Mouse (Mus musculus) left cerebral cortex, postnatal 10 days (tissue): ENCODE measurements around the gene Npas2. TPM values are rescaled to one million over a fixed set of nuclear protein-coding genes. Genes with fewer than 3 reads are reported as not detected.

Experiments used
- DNase-seq, 2 experiments: peaks; one replicate each; pipeline ENCODE4 v3.0.0; 2021 to 2022; ENCODE audit warnings: low spot score in 2 of 2, mixed read lengths in 1 of 2; ENCODE audit errors: extremely low spot score in 1 of 2
- intact Hi-C: fragments of 180-260 bp; cut with DNase I; formaldehyde crosslinking; loops from one replicate; pipeline ENCODE4 v1.15.1; 2025
- total RNA-seq, 2 experiments: library from RNA; stranded (reverse); gene quantifications; 2 replicates each; pipeline ENCODE4 v1.2.3; 2021

The Npas2 gene
- total RNA-seq, 2 experiments from 2014 or later, result 39.9 to 41.8 TPM

GRCm38 (mm10) chr1:39384914-39385313 lies 191.4 kb downstream of the Npas2 start:
- DNase-seq, result no peak
- intact Hi-C loops, result no loop called here

- no peak for DNase-seq
- intact Hi-C loops, result no loop called here
Measured at GRCm38 (mm10) chr1:39386456-39386855, 192.9 kb downstream of the Npas2 start.

GRCm38 (mm10) chr1:39387497-39387896 lies 194.0 kb downstream of the Npas2 start:
- intact Hi-C loops, result no loop called here
- peak in 1 of 2 experiments; percentile 47 for DNase-seq

- intact Hi-C loops, result no loop called here
- no peak for DNase-seq
Measured at GRCm38 (mm10) chr1:39388163-39388562, 194.6 kb downstream of the Npas2 start.

- intact Hi-C loops, result no loop called here
- no peak for DNase-seq
Measured at GRCm38 (mm10) chr1:39389338-39389737, 195.8 kb downstream of the Npas2 start.

GRCm38 (mm10) chr1:39391652-39392051 lies 198.1 kb downstream of the Npas2 start:
- no peak for DNase-seq
- intact Hi-C loops, result loop anchor here (2.0 to 5.0 kb wide), 2 partner anchors 81 to 131 kb away; no protein-coding TSS in a partner anchor

GRCm38 (mm10) chr1:39392189-39392588 lies 198.7 kb downstream of the Npas2 start:
- intact Hi-C loops, result loop anchor here (2.0 to 5.0 kb wide), 2 partner anchors 80 to 131 kb away; no protein-coding TSS in a partner anchor

GRCm38 (mm10) chr1:39393217-39393867 lies 199.8 kb downstream of the Npas2 start:
- intact Hi-C loops, result loop anchor here (2.0 to 5.0 kb wide), 2 partner anchors 79 to 129 kb away; no protein-coding TSS in a partner anchor
- no peak for DNase-seq

More at GRCm38 (mm10) chr1:39392189-39392588, 198.7 kb downstream of the Npas2 start:
- DNase-seq, result peak; percentile 50 to 77

- intact Hi-C loops, result loop anchor here (5.0 kb wide), 1 partner anchor 78 kb away; no protein-coding TSS in a partner anchor
- DNase-seq, result peak in 1 of 2 experiments; percentile 60
Measured at GRCm38 (mm10) chr1:39394096-39394495, 200.6 kb downstream of the Npas2 start.

- intact Hi-C loops, result loop anchor here (5.0 kb wide), 1 partner anchor 78 kb away; no protein-coding TSS in a partner anchor
- DNase-seq, result no peak
Measured at GRCm38 (mm10) chr1:39394650-39395049, 201.1 kb downstream of the Npas2 start.

- intact Hi-C loops, result no loop called here
- no peak for DNase-seq
Measured at GRCm38 (mm10) chr1:39396347-39396746, 202.8 kb downstream of the Npas2 start.

- intact Hi-C loops, result no loop called here
- no peak for DNase-seq
Measured at GRCm38 (mm10) chr1:39398284-39398683, 204.8 kb downstream of the Npas2 start.

- no peak for DNase-seq
- intact Hi-C loops, result no loop called here
Measured at GRCm38 (mm10) chr1:39399228-39399627, 205.7 kb downstream of the Npas2 start.

GRCm38 (mm10) chr1:39400173-39400572 lies 206.6 kb downstream of the Npas2 start:
- intact Hi-C loops, result no loop called here
- DNase-seq, result no peak

- intact Hi-C loops, result no loop called here
- DNase-seq, result no peak
Measured at GRCm38 (mm10) chr1:39407108-39407507, 213.6 kb downstream of the Npas2 start.

- DNase-seq, result no peak
- intact Hi-C loops, result no loop called here
Measured at GRCm38 (mm10) chr1:39408123-39408522, 214.6 kb downstream of the Npas2 start.

- DNase-seq, result no peak
- intact Hi-C loops, result no loop called here
Measured at GRCm38 (mm10) chr1:39408668-39409067, 215.1 kb downstream of the Npas2 start.

GRCm38 (mm10) chr1:39410085-39410821 lies 216.7 kb downstream of the Npas2 start:
- DNase-seq, result no peak
- intact Hi-C loops, result no loop called here
